15 mouse cellular contexts compared by ENCODE assay signal in the genomic region with DNA sequence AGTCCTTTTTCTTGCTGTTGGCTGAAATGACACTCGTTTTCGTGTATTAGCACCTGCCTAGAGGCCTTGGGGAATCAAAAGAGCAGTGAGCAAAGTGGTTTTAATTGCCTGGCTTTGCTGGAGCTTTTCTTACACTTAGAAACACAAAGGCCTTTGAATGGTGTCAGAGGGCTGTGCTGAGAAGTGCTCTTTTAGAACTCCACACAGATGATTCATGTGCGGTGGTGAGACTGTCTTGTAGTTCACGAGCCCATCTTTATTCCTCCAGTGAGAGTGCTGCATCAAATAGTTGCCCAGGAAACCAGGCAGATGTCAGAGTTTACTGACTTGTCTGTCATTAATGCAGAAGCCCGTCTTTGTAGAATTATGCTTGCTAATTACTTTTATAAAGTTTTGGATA. TPM values are rescaled to one million over a fixed set of nuclear protein-coding genes. Genes with fewer than 3 reads are reported as not detected.
DNase-seq lines count a peak whose midpoint lies in the region; ATAC-seq and TF ChIP-seq lines count a peak whose summit lies in the region.
"Had no signal": no experiment of that assay in that cellular context is flagged by ENCODE, and none has a peak within 500 bp of the region (broad histone marks: within the 10 kb centered on the region; RNA-seq: fewer than 3 reads in every experiment).

No protein-coding gene starts in this region.

- no peak overlapping the region; the same call in 1 of the 2 replicates for H3K4me2 ChIP-seq in forebrain, embryonic 13.5 days
- H3K4me2 ChIP-seq: embryonic facial prominence, embryonic 12.5 days; liver, embryonic 11.5 days had no signal

- H3K36me3 ChIP-seq in forebrain, embryonic 13.5 days (ENCODE audit: poor library complexity, severe bottlenecking): no peaks in the 10 kb centered on the region
- H3K36me3 ChIP-seq: embryonic facial prominence, embryonic 12.5 days had no signal

- H3K4me3 ChIP-seq in layer of hippocampus, adult 2 months: no peak overlapping the region
- no peak overlapping the region for H3K4me3 ChIP-seq in forebrain, embryonic 13.5 days
- H3K4me3 ChIP-seq in olfactory bulb, adult 2 months (ENCODE audit: insufficient read depth, low read depth, low read length): no peak overlapping the region
- H3K4me3 ChIP-seq in lung, adult 2 months (replicated peaks; ENCODE audit: extremely low read depth, low read depth, low read length): no peak overlapping the region
- H3K4me3 ChIP-seq: embryonic facial prominence, embryonic 12.5 days had no signal

- no peak for TF ChIP-seq CTCF in layer of hippocampus, adult 2 months (conservative IDR thresholded peaks at IDR 0.05)
- TF ChIP-seq CTCF in olfactory bulb, adult 2 months (IDR thresholded peaks at IDR 0.05; ENCODE audit: insufficient read depth, low read depth, low read length): no peak
- no peak for TF ChIP-seq CTCF in lung, adult 2 months (IDR thresholded peaks at IDR 0.05; ENCODE audit: insufficient read depth, low read length)

- whole genome bisulfite sequencing in forebrain, embryonic 13.5 days: 11% methylated on average over 5 of the region's 5 CpGs
- WGBS in olfactory bulb, adult 2 months: 14% methylated on average over 5 of the region's 5 CpGs
- WGBS in lung, adult 2 months: 66% methylated on average over 5 of the region's 5 CpGs

- no peaks in the 10 kb centered on the region for H3K27me3 ChIP-seq in forebrain, embryonic 13.5 days
- H3K27me3 ChIP-seq: embryonic facial prominence, embryonic 12.5 days had no signal

- no peak for DNase-seq in layer of hippocampus, adult 2 months (ENCODE audit: low spot score in 2 of 2)
- DNase-seq in layer of hippocampus, postnatal 14 days (ENCODE audit: low spot score in 2 of 2): no peak
- peak; percentile 50 for DNase-seq in mesoderm, embryonic 11.5 days (ENCODE audit: low read depth, low spot score)
- DNase-seq in urinary bladder, adult 18-20 months (ENCODE audit: low spot score in 2 of 2): no peak
- DNase-seq in lung, adult 2 months: no peak
- no peak for DNase-seq in thymus, postnatal 25 days
- DNase-seq: B cell, adult 2 months; cerebellum, adult 18-20 months; kidney, adult 11 months; kidney, postnatal 4 days had no signal

- peaks cover 36% of the 10 kb centered on the region for H3K4me1 ChIP-seq in forebrain, embryonic 13.5 days
- H3K4me1 ChIP-seq in olfactory bulb, adult 2 months (ENCODE audit: control insufficient read depth, insufficient read depth, low read length): peaks cover 4% of the 10 kb centered on the region
- no peaks in the 10 kb centered on the region for H3K4me1 ChIP-seq in lung, adult 2 months (ENCODE audit: control insufficient read depth, insufficient read depth, low read length)
- H3K4me1 ChIP-seq: embryonic facial prominence, embryonic 12.5 days had no signal

- ATAC-seq in forebrain, embryonic 13.5 days: peak; percentile 67; the same call in 1 of the 2 replicates
- ATAC-seq: lung, postnatal 0 days had no signal

- no peaks in the 10 kb centered on the region; the same call in 1 of the 2 replicates for H3K9me3 ChIP-seq in forebrain, embryonic 13.5 days (replicated peaks)
- H3K9me3 ChIP-seq: embryonic facial prominence, embryonic 12.5 days had no signal

- H3K27ac ChIP-seq in layer of hippocampus, adult 2 months: 0 out of 2 replicates have a peak overlapping the region, but pooled peaks have one; percentile 32
- H3K27ac ChIP-seq in forebrain, embryonic 13.5 days: peak overlapping the region; percentile 73
- peak overlapping the region; percentile 91; the same call in 1 of the 2 replicates for H3K27ac ChIP-seq in olfactory bulb, adult 2 months (ENCODE audit: insufficient read depth, low read depth, low read length)
- H3K27ac ChIP-seq: embryonic facial prominence, embryonic 12.5 days had no signal

- 0 out of 2 replicates have a peak overlapping the region, but pooled peaks have one; percentile 30 for H3K9ac ChIP-seq in forebrain, embryonic 13.5 days
- H3K9ac ChIP-seq: embryonic facial prominence, embryonic 12.5 days had no signal

- no peak for TF ChIP-seq POLR2A in olfactory bulb, adult 2 months (IDR thresholded peaks at IDR 0.05; ENCODE audit: insufficient read depth, low read depth, low read length)
- TF ChIP-seq POLR2A in lung, adult 2 months (IDR thresholded peaks at IDR 0.05; ENCODE audit: borderline replicate concordance, extremely low read depth, low read depth, low read length): no peak

RNA-seq across cellular contexts. Expression of a gene that starts 50.2 kb away (rescaled TPM):
- 10 to 100 TPM; 58.5 to 59.2 TPM for total RNA-seq in layer of hippocampus, adult 2 months (2021)
- 10 to 100 TPM; 49.3 to 60.5 TPM for total RNA-seq in layer of hippocampus, postnatal 14 days (2021)
- polyA plus RNA-seq in forebrain, embryonic 13.5 days (2015; fragmentation: Nextera tagmentation; extraction: Ambion mirVana): 81.6 and 88.2 TPM in 2 replicates
- polyA plus RNA-seq in olfactory bulb, adult 2 months (2012; ENCODE audit: insufficient read depth, insufficient read length, low replicate concordance, missing spikeins): not detected in 2 replicates
- polyA plus RNA-seq in lung, adult 2 months (2012; rRNA removed): 42.1 and 56.1 TPM in 2 replicates

RNA-seq across cellular contexts. Expression of a gene that starts 51.1 kb away (rescaled TPM):
- total RNA-seq in layer of hippocampus, adult 2 months (2021): 10 to 100 TPM; 44.9 to 46.1 TPM
- total RNA-seq in layer of hippocampus, postnatal 14 days (2021): 10 to 100 TPM; 43.4 to 43.5 TPM
- polyA plus RNA-seq in forebrain, embryonic 13.5 days (2015; fragmentation: Nextera tagmentation; extraction: Ambion mirVana): 17.4 and 17.9 TPM in 2 replicates
- polyA plus RNA-seq in olfactory bulb, adult 2 months (2012; ENCODE audit: insufficient read depth, insufficient read length, low replicate concordance, missing spikeins): not detected in 2 replicates
- polyA plus RNA-seq in lung, adult 2 months (2012; rRNA removed): 66.3 and 69.1 TPM in 2 replicates

Comparison
In these comparisons a context has a peak if more than half of its experiments do, and no peak if none do; other contexts are left out.
1. H3K27ac ChIP-seq: peak in every context shown above with its lines; median percentile 91 in olfactory bulb, adult 2 months; 73 in forebrain, embryonic 13.5 days; 32 in layer of hippocampus, adult 2 months.
2. RNA of a gene that starts 51.1 kb away (polyA plus RNA-seq): 66.3 to 69.1 TPM in lung, adult 2 months and 17.4 to 17.9 TPM in forebrain, embryonic 13.5 days; not detected in olfactory bulb, adult 2 months; every median in the first group is over 10 times any median in the second.